Mouse (Mus musculus) liver, postnatal 0 days (tissue): Measurements from ENCODE around the gene Spon1. TPM values are rescaled to one million over a fixed set of nuclear protein-coding genes. Genes with fewer than 3 reads are reported as not detected.

Experiments used
- ATAC-seq: fragments of 200-750 bp; cut with Nextera tagmentation; 2 replicates; pipeline ENCODE4 v1.8.0; 2017; ENCODE audit warnings: mild to moderate bottlenecking, moderate library complexity
- DNase-seq: peaks from one replicate; pipeline ENCODE4 v3.0.0-alpha.2; 2016
- H3K27ac ChIP-seq: fragments of 300-500 bp; sonication (generic); 2 replicates; pipeline ENCODE4 v1.5.1; 2014; ENCODE audit warnings: antibody characterized with exemption, moderate library complexity, mild to moderate bottlenecking, low read depth
- H3K27me3 ChIP-seq: fragments of 300-500 bp; sonication (generic); 2 replicates; pipeline ENCODE4 v1.6.1; 2014; ENCODE audit warnings: low read length, control low read depth, mixed read lengths; ENCODE audit not compliant: insufficient read depth
- H3K36me3 ChIP-seq: fragments of 300-500 bp; sonication (generic); replicated peaks from 2 replicates; pipeline ENCODE4 v1.6.1; 2014; ENCODE audit warnings: mild to moderate bottlenecking, control low read depth, low read length, moderate library complexity, mixed read lengths; ENCODE audit not compliant: insufficient read depth
- H3K4me1 ChIP-seq: fragments of 300-500 bp; sonication (generic); 2 replicates; pipeline ENCODE4 v1.6.1; 2014; ENCODE audit warnings: antibody characterized with exemption, mild to moderate bottlenecking, control low read depth; ENCODE audit not compliant: insufficient read depth
- H3K4me2 ChIP-seq: fragments of 300-500 bp; sonication (generic); 2 replicates; pipeline ENCODE4 v1.6.1; 2014; ENCODE audit warnings: low read depth, mild to moderate bottlenecking, low read length, moderate library complexity, mixed read lengths
- H3K4me3 ChIP-seq: fragments of 300-500 bp; sonication (generic); 2 replicates; pipeline ENCODE4 v1.5.1; 2014; ENCODE audit warnings: low read depth, low read length
- H3K9ac ChIP-seq: fragments of 300-500 bp; sonication (generic); replicated peaks from 2 replicates; pipeline ENCODE4 v1.6.1; 2014; ENCODE audit warnings: mild to moderate bottlenecking, moderate library complexity
- H3K9me3 ChIP-seq: fragments of 300-500 bp; sonication (generic); 2 replicates; pipeline ENCODE4 v1.6.1; 2016; ENCODE audit warnings: mild to moderate bottlenecking, control low read depth, low read length, mixed read lengths
- CTCF ChIP-seq: sonication (generic); IDR thresholded peaks from 2 replicates; pipeline ENCODE4 v1.5.1; 2016; ENCODE audit warnings: antibody characterized with exemption, low read depth
- EP300 ChIP-seq: IDR thresholded peaks from 2 replicates; pipeline ENCODE4 v1.6.1; 2016; ENCODE audit warnings: antibody characterized with exemption, low read depth, mild to moderate bottlenecking
- WGBS: fragments of 180-500 bp; shearing (Covaris S2); extraction: QIAGEN DNeasy Blood & Tissue Kit; methylation state at CpG from one replicate; pipeline ENCODE4 v1.1.7; 2014; ENCODE audit not compliant: insufficient replicate concordance; 5-methylcytosine and 5-hydroxymethylcytosine counted together
- polyA plus RNA-seq: library from polyadenylated mRNA; unstranded; fragments of >200 nt; fragmentation: Nextera tagmentation; extraction: Ambion mirVana; gene quantifications from 2 replicates; pipeline ENCODE4 v1.2.1, GENCODE M21; 2015

Gene Spon1
- polyA plus RNA-seq, 1 experiment from 2014 or later = 0.35 TPM

DNA sequence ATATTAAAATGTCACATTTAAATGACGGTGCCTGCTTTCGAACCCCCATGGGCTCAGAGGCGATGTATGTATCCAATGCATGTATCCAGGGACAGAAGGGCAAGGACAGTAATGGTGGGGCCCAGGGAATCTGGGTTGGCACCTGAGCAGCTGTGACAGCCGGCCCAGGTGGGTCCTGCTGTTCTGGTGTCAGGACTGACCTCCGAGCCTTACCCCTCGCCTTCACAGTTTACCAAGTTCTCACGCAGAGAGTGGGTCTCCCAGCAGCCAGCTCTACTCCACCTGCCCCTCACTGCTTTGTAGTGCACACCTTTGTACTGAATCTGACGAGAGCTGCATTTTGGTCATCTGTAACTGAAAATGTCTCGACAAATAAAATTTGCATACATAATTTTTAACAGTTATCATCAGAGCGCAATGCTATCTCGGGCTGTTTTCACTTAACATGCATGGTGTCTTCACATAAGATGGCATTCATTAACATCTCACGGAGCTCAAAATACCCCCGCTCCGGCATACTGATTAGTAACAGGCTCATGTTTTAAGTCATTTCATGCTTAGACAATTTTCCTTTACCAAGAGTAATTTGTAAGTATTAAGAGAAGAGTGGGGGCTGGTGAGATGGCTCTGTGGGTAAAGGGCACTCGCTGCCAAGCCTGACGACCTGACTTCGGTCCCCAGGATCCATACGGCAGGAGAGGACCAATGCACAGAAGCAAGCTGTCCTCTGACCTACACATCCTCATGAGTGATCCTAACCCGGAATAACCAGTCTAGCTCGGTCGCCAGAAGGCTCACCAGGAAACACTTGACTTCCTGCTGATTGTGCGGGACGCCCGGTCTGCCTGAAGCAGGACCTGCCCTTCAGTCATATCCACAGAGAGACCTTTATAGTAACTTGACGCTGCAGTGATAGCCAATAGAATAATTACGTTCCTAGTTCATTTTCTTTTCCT, 277.5 kb downstream of the Spon1 start:
- no peak overlapping the region for H3K4me3 ChIP-seq
- H3K36me3 ChIP-seq = 0 out of 2 replicates have a peak, but pooled peaks cover 6% of the 10 kb centered on the region
- DNase-seq (no peak), ATAC-seq (0 out of 2 replicates have a peak, but pooled peaks have one; percentile 13)
- no peak overlapping the region for H3K9ac ChIP-seq
- WGBS = 61% methylated on average over 26 of the region's 26 CpGs
- no peaks in the 10 kb centered on the region for H3K4me1 ChIP-seq
- TF ChIP-seq EP300 (no peak), CTCF (no peak)
- H3K4me2 ChIP-seq = no peak overlapping the region
- H3K9me3 ChIP-seq = no peaks in the 10 kb centered on the region
- no peaks in the 10 kb centered on the region for H3K27me3 ChIP-seq
- H3K27ac ChIP-seq = no peak overlapping the region

DNA sequence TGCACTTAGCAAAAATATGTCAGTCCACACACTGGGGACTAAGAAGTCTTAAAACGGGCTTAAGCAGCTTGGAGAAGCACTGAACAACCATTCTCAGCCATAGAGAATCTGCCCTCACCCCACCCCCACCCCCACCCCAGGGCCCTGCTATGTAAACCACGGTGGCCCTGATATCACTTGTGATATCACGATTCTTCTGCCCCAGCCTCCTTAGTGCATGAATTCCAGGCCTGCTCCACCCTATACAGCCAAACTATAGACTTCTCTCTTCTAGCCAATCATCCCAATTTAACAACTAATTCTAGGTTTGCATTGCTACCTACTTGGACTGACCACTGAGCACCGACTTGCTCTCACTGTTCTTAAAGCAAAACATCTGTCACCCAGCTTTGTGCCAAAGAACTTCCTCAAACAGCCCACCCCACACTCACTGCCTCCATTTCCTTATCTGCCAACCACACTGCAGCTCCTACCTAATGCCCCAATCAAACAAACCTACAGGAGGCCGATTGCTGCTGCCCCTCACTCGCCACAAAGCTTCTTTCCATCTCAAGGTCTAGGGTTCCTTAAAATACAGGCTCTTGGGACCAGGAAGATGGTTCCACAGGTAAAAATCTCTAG, 278.2 kb downstream of the Spon1 start:
- Histone ChIP-seq H3K27me3 (no peaks in the 10 kb centered on the region), H3K4me3 (no peak overlapping the region), H3K4me1 (no peaks in the 10 kb centered on the region), H3K27ac (no peak overlapping the region), H3K9me3 (no peaks in the 10 kb centered on the region), H3K4me2 (no peak overlapping the region), H3K9ac (no peak overlapping the region), H3K36me3 (0 out of 2 replicates have a peak, but pooled peaks cover 6% of the 10 kb centered on the region)
- ATAC-seq (no peak), DNase-seq (no peak)
- WGBS = 21% methylated on average over 6 of the region's 6 CpGs
- TF ChIP-seq CTCF = no peak
- TF ChIP-seq EP300 = no peak

DNA sequence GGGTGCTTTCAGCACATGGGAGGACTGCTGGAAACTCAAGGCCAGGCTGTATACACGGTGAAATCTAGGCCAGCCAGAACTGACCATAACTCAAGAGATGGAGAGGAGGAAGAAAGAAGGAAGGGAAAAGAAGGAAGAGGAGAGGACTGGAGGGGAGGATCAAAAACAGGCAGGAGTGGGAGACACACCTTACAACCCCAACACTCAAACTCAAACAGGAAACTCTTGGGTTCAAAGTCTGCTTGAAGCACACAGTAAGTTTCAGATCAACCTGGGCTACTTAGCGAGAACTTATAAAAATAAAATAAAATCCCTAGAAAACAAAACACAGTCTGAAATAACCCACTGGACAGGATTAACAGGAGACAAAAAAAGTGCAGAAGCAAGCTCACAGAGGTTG, 280.0 kb downstream of the Spon1 start:
- Histone ChIP-seq H3K4me1 (no peaks in the 10 kb centered on the region), H3K4me3 (no peak overlapping the region), H3K36me3 (peaks cover 6% of the 10 kb centered on the region; the same call in 1 of the 2 replicates), H3K27me3 (no peaks in the 10 kb centered on the region), H3K9me3 (no peaks in the 10 kb centered on the region), H3K9ac (no peak overlapping the region), H3K27ac (no peak overlapping the region), H3K4me2 (no peak overlapping the region)
- no peak for ATAC-seq
- no peak for DNase-seq
- WGBS = 69% methylated on average over 2 of the region's 2 CpGs
- TF ChIP-seq CTCF (no peak), EP300 (no peak)

DNA sequence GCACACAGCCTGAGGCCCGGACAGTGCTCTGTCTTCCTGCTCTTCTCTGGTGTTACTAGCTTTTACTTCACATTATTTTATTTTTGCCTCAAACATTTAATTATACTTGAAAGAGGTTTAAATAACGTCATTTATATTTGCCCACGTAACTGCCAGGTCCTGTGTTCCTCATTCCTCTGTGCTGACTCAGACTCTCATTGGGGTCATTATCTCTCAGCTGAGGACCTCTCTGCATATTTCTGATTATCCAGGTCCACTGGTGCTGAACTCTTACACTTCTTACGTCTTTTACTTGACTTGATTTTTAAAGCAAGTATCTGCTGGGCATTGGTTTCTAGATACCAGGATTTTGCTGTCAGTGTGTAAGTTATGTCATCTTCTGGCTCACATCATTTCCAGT, 287.9 kb downstream of the Spon1 start:
- H3K36me3 ChIP-seq = peaks cover 5% of the 10 kb centered on the region
- no peak overlapping the region for H3K27ac ChIP-seq
- H3K9me3 ChIP-seq = no peaks in the 10 kb centered on the region
- no peaks in the 10 kb centered on the region for H3K4me1 ChIP-seq
- H3K4me2 ChIP-seq = no peak overlapping the region
- ATAC-seq (no peak), DNase-seq (no peak)
- TF ChIP-seq CTCF (no peak), EP300 (no peak)
- no peak overlapping the region for H3K9ac ChIP-seq
- H3K4me3 ChIP-seq = no peak overlapping the region
- H3K27me3 ChIP-seq = no peaks in the 10 kb centered on the region
- 62% methylated on average over 4 of the region's 4 CpGs for WGBS

DNA sequence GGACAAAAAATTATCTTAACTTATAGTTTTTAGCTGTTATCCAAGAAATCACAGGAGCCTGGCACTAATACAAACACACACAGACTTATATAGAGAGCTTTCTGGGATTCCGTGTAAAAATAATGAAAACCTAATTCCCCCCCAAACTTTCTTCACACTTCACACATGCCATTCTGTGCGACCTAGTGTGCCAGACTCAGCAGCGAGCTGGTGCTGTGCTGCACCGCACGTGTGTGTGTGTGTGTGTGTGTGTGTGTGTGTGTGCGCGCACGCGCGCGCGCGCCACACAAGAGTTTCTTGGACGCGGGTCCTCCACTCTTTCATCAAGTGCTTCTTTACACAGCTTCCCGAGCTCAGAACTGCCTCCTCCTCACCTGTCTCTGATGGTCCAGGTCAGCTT, 292.4 kb downstream of the Spon1 start:
- 91% methylated on average over 16 of the region's 16 CpGs for WGBS
- TF ChIP-seq EP300 (no peak), CTCF (no peak)

DNA sequence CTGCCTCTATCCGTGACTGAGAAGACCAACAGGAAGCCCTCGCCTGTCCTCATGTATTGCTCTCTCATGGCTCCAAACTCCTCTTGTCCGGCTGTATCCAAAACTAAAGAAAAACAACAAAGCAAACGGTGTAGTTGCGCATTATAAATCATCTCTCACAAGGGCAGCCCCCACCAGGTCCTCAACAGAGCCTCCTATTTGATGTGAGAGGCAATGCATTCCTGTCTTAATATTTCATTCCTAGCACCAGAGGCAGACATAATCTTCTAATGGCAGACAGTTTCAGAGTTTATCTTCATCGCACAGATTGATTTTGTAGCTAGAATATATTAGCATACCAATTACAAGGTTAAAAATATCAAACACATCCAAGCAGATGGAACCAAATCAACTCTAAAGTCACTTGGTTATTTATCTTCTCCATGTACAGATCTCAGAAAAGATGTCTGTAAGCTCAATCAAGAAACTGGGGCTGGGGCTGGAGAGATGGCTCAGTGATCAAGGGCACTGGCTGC, 293.2 kb downstream of the Spon1 start:
- Histone ChIP-seq H3K36me3 (peaks cover 5% of the 10 kb centered on the region; the same call in 1 of the 2 replicates), H3K4me1 (no peaks in the 10 kb centered on the region), H3K27me3 (no peaks in the 10 kb centered on the region), H3K4me3 (no peak overlapping the region), H3K9me3 (no peaks in the 10 kb centered on the region), H3K27ac (no peak overlapping the region), H3K4me2 (no peak overlapping the region), H3K9ac (no peak overlapping the region)
- DNase-seq (no peak), ATAC-seq (no peak)
- WGBS = 75% methylated on average over 6 of the region's 6 CpGs
- TF ChIP-seq EP300 (no peak), CTCF (no peak)

More for the DNA sequence above, 292.4 kb downstream of the Spon1 start:
- H3K9ac ChIP-seq = no peak overlapping the region
- ATAC-seq (no peak), DNase-seq (no peak)
- H3K4me3 ChIP-seq = no peak overlapping the region
- no peak overlapping the region for H3K27ac ChIP-seq
- H3K4me2 ChIP-seq = no peak overlapping the region
- no peaks in the 10 kb centered on the region for H3K27me3 ChIP-seq
- peaks cover 5% of the 10 kb centered on the region; the same call in 1 of the 2 replicates for H3K36me3 ChIP-seq
- H3K9me3 ChIP-seq = no peaks in the 10 kb centered on the region
- H3K4me1 ChIP-seq = no peaks in the 10 kb centered on the region
